Mouse (Mus musculus): ENCODE measurements around the gene Usp31.

- TF ChIP-seq TCF12 (IDR thresholded peaks at IDR 0.05; ENCODE audit: low read depth, low read length) = no peak
- no peak for TF ChIP-seq KAT2A (IDR thresholded peaks at IDR 0.05; ENCODE audit: insufficient replicate concordance, low read length)
- no peak for TF ChIP-seq JUN (IDR thresholded peaks at IDR 0.05; ENCODE audit: insufficient read depth, low read depth, low read length)
- TF ChIP-seq EP300 (IDR thresholded peaks at IDR 0.05; ENCODE audit: low read length) = no peak
- TF ChIP-seq POLR2A (IDR thresholded peaks at IDR 0.05; ENCODE audit: low read depth, low read length) = no peak
- TF ChIP-seq CHD1 (IDR thresholded peaks at IDR 0.05; ENCODE audit: low read depth, low read length) = no peak
- TF ChIP-seq CTCF (conservative IDR thresholded peaks at IDR 0.05 in 1 of 2, IDR thresholded peaks at IDR 0.05 in 1 of 2; ENCODE audit: low read depth in 2 of 2, low read length in 2 of 2) = no peak
- TF ChIP-seq MAFK (IDR thresholded peaks at IDR 0.05; ENCODE audit: insufficient replicate concordance, low read length) = no peak
- no peak for TF ChIP-seq IRF4 (IDR thresholded peaks at IDR 0.05; ENCODE audit: low read depth, low read length)
- no peak for TF ChIP-seq ZC3H11A (IDR thresholded peaks at IDR 0.05; ENCODE audit: low read depth, low read length)
- TF ChIP-seq HCFC1 (IDR thresholded peaks at IDR 0.05; ENCODE audit: low read depth, low read length) = no peak
- no peak for TF ChIP-seq CHD2 (IDR thresholded peaks at IDR 0.05; ENCODE audit: low read length)
Observed at GRCm38 (mm10) chr7:121601697-121602096, 105.4 kb downstream of the Usp31 start.

All from CH12.LX (cell line).